Mouse (Mus musculus) CH12.LX (cell line): Measurements from ENCODE around the gene Vps53. TPM values are rescaled to one million over a fixed set of nuclear protein-coding genes. Genes with fewer than 3 reads are reported as not detected.

Experiments
- DNase-seq: peaks from one replicate; pipeline ENCODE4 v3.0.0-alpha.2; 2013; ENCODE audit errors: extremely low read depth
- H3K27ac ChIP-seq: 2 replicates; pipeline ENCODE4 v1.5.1; 2012; ENCODE audit warnings: low read depth, mild to moderate bottlenecking, control low read depth, moderate library complexity; ENCODE audit not compliant: insufficient read depth
- H3K27me3 ChIP-seq: replicated peaks from 2 replicates; pipeline ENCODE3; 2012; ENCODE audit warnings: inconsistent platforms
- H3K36me3 ChIP-seq, 2 experiments: replicated peaks in 1 of 2; 2 replicates each; pipeline versions ENCODE3 to v1.6.1; 2012; ENCODE audit warnings: inconsistent platforms in 1 of 2, low read length in 1 of 2, mild to moderate bottlenecking in 1 of 2, mixed read lengths in 1 of 2, moderate library complexity in 1 of 2; ENCODE audit not compliant: control insufficient read depth in 1 of 2, insufficient read depth in 1 of 2
- H3K4me1 ChIP-seq, 2 experiments: 2 replicates each; pipeline ENCODE4 v1.6.1; 2012; ENCODE audit warnings: inconsistent platforms in 1 of 2, moderate library complexity in 1 of 2; ENCODE audit not compliant: insufficient read depth in 2 of 2, control insufficient read depth in 1 of 2
- H3K4me2 ChIP-seq: 2 replicates; pipeline ENCODE4 v1.6.1; 2012; ENCODE audit warnings: low read depth, mild to moderate bottlenecking, control low read depth; ENCODE audit not compliant: poor library complexity, insufficient read depth, severe bottlenecking
- H3K4me3 ChIP-seq, 3 experiments: fragments of 150-350 bp in 1 of 3; sonication (generic) in 1 of 3; replicated peaks in 1 of 3; 2 replicates each; pipeline versions ENCODE3 to v1.5.1; 2011 to 2012; ENCODE audit warnings: low read depth in 2 of 3, low read length in 2 of 3, mild to moderate bottlenecking in 2 of 3, moderate library complexity in 2 of 3, control low read depth in 1 of 3, improper control_type of control experiment in 1 of 3, inconsistent platforms in 1 of 3, mixed read lengths in 1 of 3; ENCODE audit not compliant: poor library complexity in 1 of 3
- H3K79me2 ChIP-seq: replicated peaks from 2 replicates; pipeline ENCODE4 v1.6.1; 2012; ENCODE audit warnings: mild to moderate bottlenecking, moderate library complexity; ENCODE audit not compliant: control insufficient read depth, poor library complexity, insufficient read depth, severe bottlenecking; ENCODE audit errors: extremely low read depth
- H3K9ac ChIP-seq: 2 replicates; pipeline ENCODE4 v1.6.1; 2012; ENCODE audit warnings: low read depth, mild to moderate bottlenecking, control low read depth, moderate library complexity; ENCODE audit not compliant: insufficient read depth
- H3K9me3 ChIP-seq: replicated peaks from 2 replicates; pipeline ENCODE3; 2012; ENCODE audit warnings: low read length, inconsistent platforms, mixed read lengths
- BHLHE40 ChIP-seq: IDR thresholded peaks from 2 replicates; pipeline ENCODE4 v1.6.1; 2011; ENCODE audit warnings: mild to moderate bottlenecking, low read depth, low read length, improper control_type of control experiment
- E2F4 ChIP-seq: IDR thresholded peaks from 2 replicates; pipeline ENCODE4 v1.6.1; 2011; ENCODE audit warnings: low read depth, low read length, improper control_type of control experiment; ENCODE audit not compliant: insufficient replicate concordance
- ELF1 ChIP-seq: IDR thresholded peaks from 2 replicates; pipeline ENCODE4 v1.6.1; 2014; ENCODE audit warnings: low read depth, mild to moderate bottlenecking, inconsistent platforms, low read length, improper control_type of control experiment
- GABPA ChIP-seq: IDR thresholded peaks from 2 replicates; pipeline ENCODE4 v1.6.1; 2012; ENCODE audit warnings: low read depth, low read length, improper control_type of control experiment, inconsistent platforms; ENCODE audit not compliant: insufficient replicate concordance
- IRF4 ChIP-seq: IDR thresholded peaks from 2 replicates; pipeline ENCODE4 v1.6.1; 2014; ENCODE audit warnings: low read depth, mild to moderate bottlenecking, inconsistent platforms, low read length, improper control_type of control experiment
- JUND ChIP-seq: conservative IDR thresholded peaks from 2 replicates; pipeline ENCODE4 v1.6.1; 2011; ENCODE audit warnings: low read depth, low read length, improper control_type of control experiment
- MAFK ChIP-seq: IDR thresholded peaks from 2 replicates; pipeline ENCODE4 v1.6.1; 2011; ENCODE audit warnings: low read length, improper control_type of control experiment; ENCODE audit not compliant: insufficient replicate concordance
- MAX ChIP-seq: IDR thresholded peaks from 2 replicates; pipeline ENCODE4 v1.6.1; 2011; ENCODE audit warnings: low read length, improper control_type of control experiment
- MAZ ChIP-seq: IDR thresholded peaks from 2 replicates; pipeline ENCODE4 v1.6.1; 2012; ENCODE audit warnings: low read depth, mild to moderate bottlenecking, inconsistent platforms, low read length, improper control_type of control experiment, moderate library complexity
- MEF2A ChIP-seq: IDR thresholded peaks from 2 replicates; pipeline ENCODE4 v1.6.1; 2014; ENCODE audit warnings: low read depth, mild to moderate bottlenecking, inconsistent platforms, low read length, improper control_type of control experiment, borderline replicate concordance
- NRF1 ChIP-seq: IDR thresholded peaks from 2 replicates; pipeline ENCODE4 v1.6.1; 2014; ENCODE audit warnings: low read depth, mild to moderate bottlenecking, inconsistent platforms, low read length, improper control_type of control experiment, moderate library complexity
- PAX5 ChIP-seq: IDR thresholded peaks from 2 replicates; pipeline ENCODE4 v1.6.1; 2012; ENCODE audit warnings: low read length, inconsistent platforms, mixed read lengths
- POLR2A ChIP-seq: IDR thresholded peaks from 2 replicates; pipeline ENCODE4 v1.6.1; 2011; ENCODE audit warnings: low read depth, mild to moderate bottlenecking, improper control_type of control experiment, low read length
- POLR2AphosphoS2 ChIP-seq: IDR thresholded peaks from 2 replicates; pipeline ENCODE4 v1.6.1; 2011; ENCODE audit warnings: low read depth, low read length, improper control_type of control experiment
- RAD21 ChIP-seq: IDR thresholded peaks from 2 replicates; pipeline ENCODE4 v1.6.1; 2011; ENCODE audit warnings: low read depth, mild to moderate bottlenecking, low read length, improper control_type of control experiment, moderate library complexity
- SMC3 ChIP-seq: IDR thresholded peaks from 2 replicates; pipeline ENCODE4 v1.6.1; 2011; ENCODE audit warnings: low read depth, low read length, improper control_type of control experiment
- TBP ChIP-seq: conservative IDR thresholded peaks from 2 replicates; pipeline ENCODE4 v1.6.1; 2011; ENCODE audit warnings: low read depth, low read length, improper control_type of control experiment
- TCF12 ChIP-seq: IDR thresholded peaks from 2 replicates; pipeline ENCODE4 v1.6.1; 2014; ENCODE audit warnings: low read depth, mild to moderate bottlenecking, inconsistent platforms, low read length, improper control_type of control experiment
- UBTF ChIP-seq: IDR thresholded peaks from 2 replicates; pipeline ENCODE4 v1.6.1; 2012; ENCODE audit warnings: low read depth, mild to moderate bottlenecking, inconsistent platforms, low read length, improper control_type of control experiment, moderate library complexity
- USF1 ChIP-seq: IDR thresholded peaks from 2 replicates; pipeline ENCODE4 v1.6.1; 2014; ENCODE audit warnings: low read depth, mild to moderate bottlenecking, inconsistent platforms, low read length, improper control_type of control experiment
- ZC3H11A ChIP-seq: IDR thresholded peaks from 2 replicates; pipeline ENCODE4 v1.6.1; 2012; ENCODE audit warnings: low read depth, mild to moderate bottlenecking, inconsistent platforms, low read length, improper control_type of control experiment
- ZKSCAN1 ChIP-seq: IDR thresholded peaks from 2 replicates; pipeline ENCODE4 v1.6.1; 2012; ENCODE audit warnings: low read depth, inconsistent platforms, low read length, improper control_type of control experiment, borderline replicate concordance
- ZMIZ1 ChIP-seq: IDR thresholded peaks from 2 replicates; pipeline ENCODE4 v1.6.1; 2012; ENCODE audit warnings: low read depth, mild to moderate bottlenecking, inconsistent platforms, low read length, improper control_type of control experiment
- dilution Hi-C: fragments of 300-500 bp; cut with MboI; formaldehyde crosslinking; loops from 2 replicates; pipeline ENCODE4 v1.14.3; 2020; ENCODE audit warnings: low sequenced_read_pairs; ENCODE audit not compliant: extremely low pct_unique_long_range_greater_than_20kb, extremely low pct_ligation_motif_present
- in situ Hi-C: fragments of 300-500 bp; cut with MboI; formaldehyde crosslinking; loops from 3 replicates; pipeline ENCODE4 v1.14.3; 2019; ENCODE audit warnings: low sequenced_read_pairs, low pct_ligation_motif_present, low pct_unique_long_range_greater_than_20kb, mixed read lengths
- polyA plus RNA-seq: library from polyadenylated mRNA; unstranded; fragments of >175 nt; gene quantifications from 2 replicates; pipeline ENCODE4 v1.2.1, GENCODE M21; 2012; ENCODE audit warnings: low read depth; ENCODE audit not compliant: insufficient read length
- total RNA-seq, 2 experiments: library from RNA; depleted of rRNA; stranded (reverse); fragments of 300-350 nt in 1 of 2; fragments of >200 nt in 1 of 2; gene quantifications; 2 replicates each; pipeline ENCODE4 v1.2.3; 2012 to 2014

Gene Vps53
- total and polyA plus RNA-seq, 3 experiments = 56.1 to 70.7 (median 62.2) TPM

DNA sequence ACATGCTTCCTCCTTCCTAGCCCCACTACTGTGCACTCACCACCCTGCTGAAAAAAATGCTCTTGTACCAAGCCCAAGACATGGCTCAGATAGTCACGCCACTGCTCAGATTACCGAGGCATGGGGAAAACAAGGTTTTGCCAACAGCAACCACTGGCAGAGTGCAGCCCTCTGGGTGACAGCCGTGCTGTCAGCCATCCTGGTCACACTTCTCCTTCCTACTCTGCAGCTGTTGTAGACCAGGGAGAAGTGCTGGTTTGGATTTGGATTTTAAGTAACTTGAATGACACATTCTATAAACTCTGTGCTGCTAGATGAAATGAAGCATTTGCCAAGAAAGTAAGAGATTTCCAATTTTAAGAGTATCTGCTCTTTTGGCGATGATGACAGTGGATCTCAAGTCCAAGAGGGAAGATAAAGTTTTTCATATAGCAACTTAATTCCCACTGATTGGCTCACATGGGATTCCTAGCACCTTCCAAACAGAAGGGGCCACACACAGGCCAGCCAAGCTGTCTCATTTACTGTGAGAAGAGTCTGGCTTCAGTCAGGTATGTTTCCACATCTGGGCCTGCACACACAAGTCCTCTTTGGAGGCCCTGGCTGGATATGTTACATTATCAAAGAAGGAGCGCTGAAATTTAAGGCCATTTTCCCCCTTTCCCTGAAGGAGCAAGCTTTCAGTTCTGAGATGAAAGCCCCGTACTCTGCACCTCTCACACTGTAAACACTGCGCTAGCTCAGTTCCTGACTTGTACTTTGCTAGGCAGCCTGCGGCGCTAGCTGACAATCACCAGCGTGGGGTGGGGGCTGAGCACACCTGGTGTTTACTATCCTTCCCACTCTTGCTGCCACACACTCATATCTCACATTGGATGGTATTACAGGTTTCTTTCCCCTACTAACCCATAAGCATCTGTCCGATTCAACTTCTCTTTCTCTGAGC lies 72.6 kb downstream of the Vps53 start:
- Histone ChIP-seq H3K36me3 (peaks cover 37 to 79% of the 10 kb centered on the region in 2 experiments), H3K79me2 (no peaks in the 10 kb centered on the region), H3K4me1 (peaks cover 0 to 7% of the 10 kb centered on the region in 2 experiments; a peak in 1 of 4 replicates), H3K9ac (no peak overlapping the region)
- no peak for TF ChIP-seq MAFK
- TF ChIP-seq ZC3H11A = no peak
- TF ChIP-seq UBTF = no peak
- TF ChIP-seq JUND = no peak
- no peak for TF ChIP-seq MEF2A
- no peak for TF ChIP-seq E2F4
- TF ChIP-seq PAX5 = no peak
- no peak for TF ChIP-seq TCF12
- TF ChIP-seq, all 38 proteins: peak for 0
- no peak for DNase-seq
- Histone ChIP-seq H3K4me2 (no peak overlapping the region), H3K9me3 (no peaks in the 10 kb centered on the region), H3K27ac (no peak overlapping the region), H3K27me3 (no peaks in the 10 kb centered on the region), H3K4me3 (no peak overlapping the region)
- dilution Hi-C loops = no loop called here
- in situ Hi-C loops = no loop called here

DNA sequence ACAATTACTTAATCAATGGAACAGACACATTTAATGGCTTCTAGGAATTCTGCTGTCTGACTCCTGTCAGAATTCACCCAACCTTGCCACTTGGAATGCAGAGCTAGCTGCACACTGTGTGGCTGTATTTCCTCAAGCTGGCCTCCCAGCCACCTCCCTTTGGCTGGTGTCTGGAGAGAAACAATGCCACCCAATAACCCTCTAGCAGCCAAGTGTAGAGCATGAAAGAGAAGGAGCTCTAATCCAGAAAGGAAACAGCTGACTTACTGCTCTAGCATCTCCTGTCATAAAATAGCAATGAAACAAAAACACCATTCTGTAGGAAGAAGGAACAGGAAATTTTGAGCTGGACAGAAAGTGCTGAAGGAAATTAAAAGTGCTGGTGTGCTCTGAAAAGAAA lies 78.3 kb downstream of the Vps53 start:
- no peak for TF ChIP-seq IRF4
- no peak for TF ChIP-seq POLR2A
- TF ChIP-seq SMC3 = no peak
- TF ChIP-seq NRF1 = no peak
- no peak for TF ChIP-seq ZKSCAN1
- TF ChIP-seq RAD21 = no peak
- TF ChIP-seq USF1 = no peak
- TF ChIP-seq POLR2AphosphoS2 = no peak
- no peak for TF ChIP-seq BHLHE40
- TF ChIP-seq TBP = no peak
- TF ChIP-seq MAX = no peak
- no peak for TF ChIP-seq PAX5
- TF ChIP-seq ZMIZ1 = no peak
- TF ChIP-seq ELF1 = no peak
- TF ChIP-seq ZC3H11A = no peak
- TF ChIP-seq MAZ = no peak
- TF ChIP-seq GABPA = no peak
- no peak for TF ChIP-seq JUND
- TF ChIP-seq E2F4 = no peak
- no peak for TF ChIP-seq MEF2A
- dilution Hi-C loops = no loop called here
- Histone ChIP-seq H3K4me3 (no peak overlapping the region), H3K9ac (no peak overlapping the region), H3K9me3 (no peaks in the 10 kb centered on the region), H3K27me3 (no peaks in the 10 kb centered on the region), H3K79me2 (no peaks in the 10 kb centered on the region), H3K27ac (no peak overlapping the region), H3K4me2 (no peak overlapping the region), H3K4me1 (no peaks in the 10 kb centered on the region), H3K36me3 (peaks cover 39 to 72% of the 10 kb centered on the region in 2 experiments)
- in situ Hi-C loops = no loop called here
- DNase-seq = no peak
